Mouse (Mus musculus): ENCODE measurements around the gene Abcg1. TPM values are rescaled to one million over a fixed set of nuclear protein-coding genes. Genes with fewer than 3 reads are reported as not detected.

Abcg1 gene
- total RNA-seq, 2 experiments from 2014 or later, result 26.4 to 33.2 TPM

GRCm38 (mm10) chr17:31037331-31037730 lies 20.1 kb upstream of the Abcg1 start:
- intact Hi-C loops (cut with DNase I), result no loop called here
- no peak for DNase-seq (ENCODE audit: extremely low spot score in 1 of 2, low spot score in 2 of 2)

GRCm38 (mm10) chr17:31038381-31038780 lies 19.1 kb upstream of the Abcg1 start:
- intact Hi-C loops (cut with DNase I), result no loop called here
- DNase-seq (ENCODE audit: extremely low spot score in 1 of 2, low spot score in 2 of 2), result peak in 1 of 2 experiments; percentile 63

- no peak for DNase-seq (ENCODE audit: extremely low spot score in 1 of 2, low spot score in 2 of 2)
- intact Hi-C loops (cut with DNase I), result no loop called here
These were observed 17.8 kb upstream of the Abcg1 start for GRCm38 (mm10) chr17:31039626-31040025.

- intact Hi-C loops (cut with DNase I), result no loop called here
These were observed 17.1 kb upstream of the Abcg1 start for GRCm38 (mm10) chr17:31040421-31040820.

GRCm38 (mm10) chr17:31042751-31043150 lies 14.7 kb upstream of the Abcg1 start:
- intact Hi-C loops (cut with DNase I), result no loop called here

More at GRCm38 (mm10) chr17:31040421-31040820, 17.1 kb upstream of the Abcg1 start:
- no peak for DNase-seq (ENCODE audit: extremely low spot score in 1 of 2, low spot score in 2 of 2)

GRCm38 (mm10) chr17:31057891-31058744 lies 643 bp downstream of the Abcg1 start:
- intact Hi-C loops (cut with DNase I), result loop anchor here (5.0 kb wide), 1 partner anchor 41 kb away; no protein-coding TSS in a partner anchor
- DNase-seq (ENCODE audit: extremely low spot score in 1 of 2, low spot score in 2 of 2), result peak; percentile 34 to 79

More at GRCm38 (mm10) chr17:31042751-31043150, 14.7 kb upstream of the Abcg1 start:
- DNase-seq (ENCODE audit: extremely low spot score in 1 of 2, low spot score in 2 of 2), result no peak

GRCm38 (mm10) chr17:31058745-31059085 lies 1.2 kb downstream of the Abcg1 start:
- DNase-seq (ENCODE audit: extremely low spot score in 1 of 2, low spot score in 2 of 2), result peak; percentile 75 to 83
- intact Hi-C loops (cut with DNase I), result loop anchor here (5.0 kb wide), 1 partner anchor 41 kb away; no protein-coding TSS in a partner anchor

- no peak for DNase-seq (ENCODE audit: extremely low spot score in 1 of 2, low spot score in 2 of 2)
- intact Hi-C loops (cut with DNase I), result no loop called here
These were observed 2.7 kb downstream of the Abcg1 start for GRCm38 (mm10) chr17:31060196-31060587.

GRCm38 (mm10) chr17:31060588-31061345 lies 3.3 kb downstream of the Abcg1 start:
- intact Hi-C loops (cut with DNase I), result no loop called here
- peak in 1 of 2 experiments; percentile 76 for DNase-seq (ENCODE audit: extremely low spot score in 1 of 2, low spot score in 2 of 2)

GRCm38 (mm10) chr17:31061346-31062095 lies 4.0 kb downstream of the Abcg1 start:
- intact Hi-C loops (cut with DNase I), result no loop called here

GRCm38 (mm10) chr17:31066058-31066457 lies 8.6 kb downstream of the Abcg1 start:
- intact Hi-C loops (cut with DNase I), result no loop called here
- DNase-seq (ENCODE audit: extremely low spot score in 1 of 2, low spot score in 2 of 2), result no peak

More at GRCm38 (mm10) chr17:31061346-31062095, 4.0 kb downstream of the Abcg1 start:
- DNase-seq (ENCODE audit: extremely low spot score in 1 of 2, low spot score in 2 of 2), result no peak

GRCm38 (mm10) chr17:31067051-31067450 lies 9.6 kb downstream of the Abcg1 start:
- no peak for DNase-seq (ENCODE audit: extremely low spot score in 1 of 2, low spot score in 2 of 2)
- intact Hi-C loops (cut with DNase I), result no loop called here

- intact Hi-C loops (cut with DNase I), result no loop called here
These were observed 11.6 kb downstream of the Abcg1 start for GRCm38 (mm10) chr17:31069121-31069520.

GRCm38 (mm10) chr17:31069845-31070244 lies 12.4 kb downstream of the Abcg1 start:
- no peak for DNase-seq (ENCODE audit: extremely low spot score in 1 of 2, low spot score in 2 of 2)
- intact Hi-C loops (cut with DNase I), result no loop called here

More at GRCm38 (mm10) chr17:31069121-31069520, 11.6 kb downstream of the Abcg1 start:
- DNase-seq (ENCODE audit: extremely low spot score in 1 of 2, low spot score in 2 of 2), result no peak

GRCm38 (mm10) chr17:31070403-31071185 lies 13.1 kb downstream of the Abcg1 start:
- intact Hi-C loops (cut with DNase I), result no loop called here
- DNase-seq (ENCODE audit: extremely low spot score in 1 of 2, low spot score in 2 of 2), result peak in 1 of 2 experiments; percentile 5

- peak in 1 of 2 experiments; percentile 32 for DNase-seq (ENCODE audit: extremely low spot score in 1 of 2, low spot score in 2 of 2)
- intact Hi-C loops (cut with DNase I), result no loop called here
These were observed 14.2 kb downstream of the Abcg1 start for GRCm38 (mm10) chr17:31071421-31072301.

- intact Hi-C loops (cut with DNase I), result no loop called here
- DNase-seq (ENCODE audit: extremely low spot score in 1 of 2, low spot score in 2 of 2), result no peak
These were observed 15.4 kb downstream of the Abcg1 start for GRCm38 (mm10) chr17:31072872-31073271.

Data from left cerebral cortex, postnatal 10 days (tissue).